Mouse (Mus musculus) forebrain, postnatal 0 days (tissue): ENCODE results near the gene Loxl1. TPM values are rescaled to one million over a fixed set of nuclear protein-coding genes. Genes with fewer than 3 reads are reported as not detected.

Experiments
- ATAC-seq: fragments of 200-750 bp; cut with Nextera tagmentation; 2 replicates; pipeline ENCODE4 v1.8.0; 2017; ENCODE audit warnings: mild to moderate bottlenecking, moderate library complexity
- DNase-seq: peaks from one replicate; pipeline ENCODE4 v3.0.0-alpha.2; 2015
- H3K27ac ChIP-seq: fragments of 300-500 bp; sonication (generic); 2 replicates; pipeline ENCODE4 v1.5.1; 2014; ENCODE audit warnings: low read depth, mild to moderate bottlenecking, antibody characterized with exemption, low read length, moderate library complexity, mixed read lengths
- H3K27me3 ChIP-seq: fragments of 300-500 bp; sonication (generic); 2 replicates; pipeline ENCODE4 v1.6.1; 2014; ENCODE audit warnings: mild to moderate bottlenecking, low read length, mixed read lengths; ENCODE audit not compliant: insufficient read depth
- H3K36me3 ChIP-seq: fragments of 300-500 bp; sonication (generic); 2 replicates; pipeline ENCODE4 v1.6.1; 2014; ENCODE audit warnings: mild to moderate bottlenecking, moderate library complexity; ENCODE audit not compliant: insufficient read depth
- H3K4me1 ChIP-seq: fragments of 300-500 bp; sonication (generic); 2 replicates; pipeline ENCODE4 v1.6.1; 2014; ENCODE audit warnings: antibody characterized with exemption; ENCODE audit not compliant: insufficient read depth
- H3K4me2 ChIP-seq: fragments of 300-500 bp; sonication (generic); 2 replicates; pipeline ENCODE4 v1.6.1; 2014; ENCODE audit warnings: low read depth, mild to moderate bottlenecking, moderate library complexity
- H3K4me3 ChIP-seq: fragments of 300-500 bp; sonication (generic); 2 replicates; pipeline ENCODE4 v1.5.1; 2014; ENCODE audit warnings: low read depth, low read length, mixed read lengths
- H3K9ac ChIP-seq: fragments of 300-500 bp; sonication (generic); 2 replicates; pipeline ENCODE4 v1.6.1; 2014; ENCODE audit warnings: mild to moderate bottlenecking
- H3K9me3 ChIP-seq: fragments of 300-500 bp; sonication (generic); 2 replicates; pipeline ENCODE4 v1.6.1; 2016; ENCODE audit warnings: low read length
- CTCF ChIP-seq: sonication (generic); IDR thresholded peaks from 2 replicates; pipeline ENCODE4 v1.5.1; 2016; ENCODE audit warnings: antibody characterized with exemption, control low read depth, low read depth
- WGBS: fragments of 180-500 bp; shearing (Covaris S2); extraction: QIAGEN DNeasy Blood & Tissue Kit; methylation state at CpG from one replicate; pipeline ENCODE4 v1.1.7; 2014; 5-methylcytosine and 5-hydroxymethylcytosine counted together
- polyA plus RNA-seq: library from polyadenylated mRNA; unstranded; fragments of >200 nt; fragmentation: Nextera tagmentation; extraction: Ambion mirVana; gene quantifications from 2 replicates; pipeline ENCODE4 v1.2.1, GENCODE M21; 2015
- total RNA-seq: library from RNA; depleted of rRNA; stranded (reverse); fragments of >200 nt; gene quantifications from 2 replicates; pipeline ENCODE4 v1.2.3, GENCODE M21; 2014

Loxl1 gene
- total and polyA plus RNA-seq, 2 experiments from 2014 or later: 8.0 to 9.4 TPM

GRCm38 (mm10) chr9:58346498-58346897 lies 33.5 kb upstream of the Loxl1 start:
- H3K9ac ChIP-seq: no peak overlapping the region
- no peaks in the 10 kb centered on the region for H3K9me3 ChIP-seq
- no peak for ATAC-seq
- TF ChIP-seq CTCF: no peak
- no peaks in the 10 kb centered on the region for H3K27me3 ChIP-seq
- no peak overlapping the region for H3K27ac ChIP-seq
- H3K4me1 ChIP-seq: no peaks in the 10 kb centered on the region
- 47% methylated on average over 10 of the region's 10 CpGs for WGBS
- DNase-seq: no peak
- no peak overlapping the region for H3K4me2 ChIP-seq
- H3K4me3 ChIP-seq: no peak overlapping the region
- H3K36me3 ChIP-seq: no peaks in the 10 kb centered on the region

- Histone ChIP-seq H3K4me2 (no peak overlapping the region), H3K27me3 (no peaks in the 10 kb centered on the region), H3K27ac (no peak overlapping the region), H3K4me3 (no peak overlapping the region), H3K9ac (no peak overlapping the region), H3K36me3 (no peaks in the 10 kb centered on the region), H3K4me1 (no peaks in the 10 kb centered on the region), H3K9me3 (no peaks in the 10 kb centered on the region)
- ATAC-seq: no peak
- WGBS: 68% methylated on average over 7 of the region's 7 CpGs
- TF ChIP-seq CTCF: no peak
- no peak for DNase-seq
Observed at GRCm38 (mm10) chr9:58345963-58346362, 33.0 kb upstream of the Loxl1 start.

GRCm38 (mm10) chr9:58341795-58342194 lies 28.8 kb upstream of the Loxl1 start:
- ATAC-seq (no peak), DNase-seq (no peak)
- H3K27ac ChIP-seq: no peak overlapping the region
- no peak overlapping the region for H3K9ac ChIP-seq
- 0 out of 2 replicates have a peak, but pooled peaks have one; percentile 16 for TF ChIP-seq CTCF
- H3K4me1 ChIP-seq: no peaks in the 10 kb centered on the region
- H3K27me3 ChIP-seq: no peaks in the 10 kb centered on the region
- 96% methylated on average over 1 of the region's 1 CpGs for WGBS
- no peak overlapping the region for H3K4me3 ChIP-seq
- no peaks in the 10 kb centered on the region for H3K9me3 ChIP-seq
- H3K36me3 ChIP-seq: no peaks in the 10 kb centered on the region
- no peak overlapping the region for H3K4me2 ChIP-seq

- Histone ChIP-seq H3K9me3 (0 out of 2 replicates have a peak, but pooled peaks cover 4% of the 10 kb centered on the region), H3K4me1 (no peaks in the 10 kb centered on the region), H3K27ac (no peak overlapping the region), H3K27me3 (no peaks in the 10 kb centered on the region), H3K36me3 (no peaks in the 10 kb centered on the region), H3K4me3 (no peak overlapping the region), H3K4me2 (no peak overlapping the region), H3K9ac (no peak overlapping the region)
- no peak for ATAC-seq
- TF ChIP-seq CTCF: no peak
- 76% methylated on average over 8 of the region's 8 CpGs for WGBS
- no peak for DNase-seq
Observed at GRCm38 (mm10) chr9:58336650-58337281, 23.8 kb upstream of the Loxl1 start.

GRCm38 (mm10) chr9:58331276-58331675 lies 18.3 kb upstream of the Loxl1 start:
- 61% methylated on average over 3 of the region's 3 CpGs for WGBS
- no peak for TF ChIP-seq CTCF
- no peak overlapping the region for H3K4me3 ChIP-seq
- no peaks in the 10 kb centered on the region for H3K36me3 ChIP-seq
- DNase-seq (no peak), ATAC-seq (no peak)
- 0 out of 2 replicates have a peak, but pooled peaks cover 4% of the 10 kb centered on the region for H3K9me3 ChIP-seq
- H3K4me1 ChIP-seq: 0 out of 2 replicates have a peak, but pooled peaks cover 1% of the 10 kb centered on the region
- H3K4me2 ChIP-seq: no peak overlapping the region
- no peak overlapping the region for H3K9ac ChIP-seq
- H3K27me3 ChIP-seq: no peaks in the 10 kb centered on the region
- no peak overlapping the region for H3K27ac ChIP-seq

- ATAC-seq (peak; percentile 97), DNase-seq (peak; percentile 90)
- peak; percentile 99 for TF ChIP-seq CTCF
- 22% methylated on average over 5 of the region's 5 CpGs for WGBS
- H3K4me2 ChIP-seq: no peak overlapping the region
- H3K36me3 ChIP-seq: no peaks in the 10 kb centered on the region
- H3K9ac ChIP-seq: no peak overlapping the region
- H3K27ac ChIP-seq: no peak overlapping the region
- H3K9me3 ChIP-seq: 0 out of 2 replicates have a peak, but pooled peaks cover 4% of the 10 kb centered on the region
- H3K27me3 ChIP-seq: no peaks in the 10 kb centered on the region
- 0 out of 2 replicates have a peak, but pooled peaks cover 4% of the 10 kb centered on the region for H3K4me1 ChIP-seq
- H3K4me3 ChIP-seq: no peak overlapping the region
Observed at GRCm38 (mm10) chr9:58330293-58330692, 17.3 kb upstream of the Loxl1 start.

- no peak for DNase-seq
Observed at GRCm38 (mm10) chr9:58327382-58327781, 14.4 kb upstream of the Loxl1 start.

More at GRCm38 (mm10) chr9:58327382-58327781, 14.4 kb upstream of the Loxl1 start:
- no peak overlapping the region for H3K4me2 ChIP-seq
- H3K36me3 ChIP-seq: no peaks in the 10 kb centered on the region
- no peak overlapping the region for H3K9ac ChIP-seq
- TF ChIP-seq CTCF: no peak
- ATAC-seq: no peak
- no peaks in the 10 kb centered on the region for H3K9me3 ChIP-seq
- H3K27me3 ChIP-seq: no peaks in the 10 kb centered on the region
- H3K4me3 ChIP-seq: no peak overlapping the region
- 0 out of 2 replicates have a peak, but pooled peaks cover 4% of the 10 kb centered on the region for H3K4me1 ChIP-seq
- WGBS: 28% methylated on average over 1 of the region's 1 CpGs
- H3K27ac ChIP-seq: 0 out of 2 replicates have a peak overlapping the region, but pooled peaks have one; percentile 21
